Mouse (Mus musculus) c-Kit-positive CD71-negative TER-119-negative erythroid progenitor cells, embryonic 14.5 days (primary cell): ENCODE results near the gene Vezt.

Experiments used
- DNase-seq: peaks from one replicate; pipeline ENCODE4 v3.0.0-alpha.2; 2013; ENCODE audit warnings: low read depth

Vezt gene

GRCm38 (mm10) chr10:94037596-94037995 is 2.0 kb upstream of the Vezt start:
- DNase-seq, result no peak

DNA sequence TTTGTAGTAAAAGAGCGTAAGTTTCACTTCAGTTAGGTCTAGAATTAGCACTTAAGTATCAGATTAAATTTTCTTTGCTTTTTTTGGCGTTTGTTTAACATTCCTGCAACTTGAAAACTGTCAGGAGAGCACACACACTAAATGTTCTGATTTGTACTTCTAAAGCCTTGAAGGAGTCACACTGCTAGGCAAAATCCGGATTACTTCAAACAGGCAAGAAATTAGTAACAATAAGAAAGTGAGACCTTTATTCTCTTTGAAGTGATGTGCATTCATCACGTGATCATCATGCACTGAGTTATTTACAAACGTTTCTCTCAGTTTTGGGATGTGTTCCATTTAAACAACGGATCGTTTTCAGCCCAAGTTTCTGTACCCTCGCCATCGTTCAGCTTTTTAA is 1.6 kb upstream of the Vezt start:
- no peak for DNase-seq

DNA sequence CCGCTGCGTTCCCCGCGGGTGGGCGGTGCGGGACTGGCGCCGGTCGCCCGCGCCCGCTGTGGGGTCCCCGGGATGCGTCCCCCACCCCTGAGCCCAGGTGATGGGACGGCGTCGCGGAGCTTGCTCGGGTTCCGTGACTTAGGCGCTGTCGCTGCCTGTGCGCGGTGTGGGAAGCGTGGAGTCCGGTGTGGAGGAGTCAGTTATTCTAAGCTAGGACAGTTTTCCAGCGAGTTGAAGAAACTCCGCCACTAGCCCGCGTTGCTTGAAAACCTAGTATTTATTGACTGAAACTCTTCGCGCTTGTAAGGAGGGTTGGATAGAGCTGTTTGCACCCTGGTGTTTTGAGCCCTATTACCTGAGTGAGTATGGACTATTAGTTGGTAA is 750 bp upstream of the Vezt start:
- DNase-seq, result no peak

GRCm38 (mm10) chr10:94034876-94035657 is 550 bp downstream of the Vezt start:
- no peak for DNase-seq

GRCm38 (mm10) chr10:94031164-94031563 is 4.5 kb downstream of the Vezt start:
- no peak for DNase-seq

DNA sequence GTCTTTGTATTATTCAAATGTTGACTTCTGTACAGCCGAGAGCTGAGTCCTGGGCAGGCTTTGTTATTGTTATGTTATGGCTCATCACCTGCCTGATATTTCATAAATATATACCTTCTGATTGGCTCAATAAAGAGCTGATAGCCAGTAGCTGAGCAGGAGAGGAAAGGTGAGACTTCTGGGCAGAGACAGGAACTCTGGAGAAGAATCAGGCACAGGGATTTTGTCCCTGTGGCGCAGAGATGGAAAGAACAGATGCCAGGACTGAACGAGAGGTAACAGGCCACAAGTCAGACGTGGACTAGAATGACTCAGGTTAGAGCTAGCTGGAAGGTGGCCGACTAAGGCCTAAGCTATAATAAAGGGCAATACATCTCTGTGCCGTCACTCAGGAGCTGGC is 7.1 kb downstream of the Vezt start:
- no peak for DNase-seq

GRCm38 (mm10) chr10:94025079-94025478 is 10.5 kb downstream of the Vezt start:
- no peak for DNase-seq

DNA sequence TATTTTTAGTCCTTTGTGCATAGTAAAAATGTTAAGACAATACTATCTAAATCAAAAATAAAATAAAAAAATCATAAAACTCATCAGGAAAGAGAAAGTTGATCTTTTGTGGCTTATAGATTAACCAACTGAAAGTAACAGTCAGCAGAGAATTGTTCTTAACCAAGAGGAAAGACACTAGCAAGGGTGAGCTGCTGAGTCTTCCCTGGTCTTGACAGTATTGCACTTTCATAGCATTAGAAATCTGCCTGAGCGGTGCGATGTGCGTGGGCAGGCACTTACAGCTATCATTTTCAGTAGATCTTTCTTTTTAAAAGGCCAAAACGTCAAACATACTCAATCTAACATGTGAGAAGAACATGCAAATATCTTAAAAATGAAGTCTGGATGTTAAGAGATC is 14.6 kb downstream of the Vezt start:
- DNase-seq, result no peak

GRCm38 (mm10) chr10:94020587-94020986 is 15.0 kb downstream of the Vezt start:
- peak; percentile 12 for DNase-seq

GRCm38 (mm10) chr10:94017455-94017854 is 18.2 kb downstream of the Vezt start:
- DNase-seq, result no peak

DNA sequence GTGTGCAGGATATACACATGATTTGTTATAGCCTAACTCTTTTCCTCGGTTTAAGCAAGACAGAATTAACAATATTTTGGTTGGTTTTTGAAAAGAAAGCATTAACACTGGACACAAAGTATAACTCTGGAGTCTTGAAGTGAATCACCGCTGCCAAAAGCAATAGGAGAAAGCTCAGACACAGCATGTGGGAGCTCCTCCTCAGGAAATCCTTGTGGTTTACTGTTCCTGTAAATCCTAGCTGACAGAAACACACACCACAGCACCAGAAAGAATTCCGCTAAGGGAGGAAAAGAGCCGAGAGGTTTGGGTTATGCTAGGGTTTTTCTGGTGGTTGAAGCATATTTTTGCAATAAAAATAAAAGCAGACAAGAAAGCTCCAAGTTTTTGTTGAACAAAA is 21.4 kb downstream of the Vezt start:
- DNase-seq, result no peak

GRCm38 (mm10) chr10:94013196-94013595 is 22.4 kb downstream of the Vezt start:
- DNase-seq, result peak; percentile 68

DNA sequence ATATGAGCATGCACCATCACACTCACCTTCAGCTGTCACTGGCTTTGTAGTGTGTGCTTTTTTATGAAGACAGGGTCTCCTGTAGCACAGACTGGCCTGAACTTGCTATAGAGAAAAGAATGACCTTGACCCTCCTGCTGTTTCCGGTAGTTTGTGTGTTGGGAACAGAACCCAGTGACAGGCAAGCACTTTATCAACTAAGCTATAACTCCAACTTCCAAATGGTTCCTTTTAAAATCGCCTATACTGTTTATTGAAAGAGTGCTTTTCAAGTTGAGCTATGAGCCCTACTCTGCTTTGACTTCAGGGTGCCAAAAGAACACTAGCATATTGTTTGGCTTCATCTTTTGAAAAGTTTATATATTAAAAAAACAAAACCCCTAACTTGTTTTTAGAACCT is 24.6 kb downstream of the Vezt start:
- no peak for DNase-seq

DNA sequence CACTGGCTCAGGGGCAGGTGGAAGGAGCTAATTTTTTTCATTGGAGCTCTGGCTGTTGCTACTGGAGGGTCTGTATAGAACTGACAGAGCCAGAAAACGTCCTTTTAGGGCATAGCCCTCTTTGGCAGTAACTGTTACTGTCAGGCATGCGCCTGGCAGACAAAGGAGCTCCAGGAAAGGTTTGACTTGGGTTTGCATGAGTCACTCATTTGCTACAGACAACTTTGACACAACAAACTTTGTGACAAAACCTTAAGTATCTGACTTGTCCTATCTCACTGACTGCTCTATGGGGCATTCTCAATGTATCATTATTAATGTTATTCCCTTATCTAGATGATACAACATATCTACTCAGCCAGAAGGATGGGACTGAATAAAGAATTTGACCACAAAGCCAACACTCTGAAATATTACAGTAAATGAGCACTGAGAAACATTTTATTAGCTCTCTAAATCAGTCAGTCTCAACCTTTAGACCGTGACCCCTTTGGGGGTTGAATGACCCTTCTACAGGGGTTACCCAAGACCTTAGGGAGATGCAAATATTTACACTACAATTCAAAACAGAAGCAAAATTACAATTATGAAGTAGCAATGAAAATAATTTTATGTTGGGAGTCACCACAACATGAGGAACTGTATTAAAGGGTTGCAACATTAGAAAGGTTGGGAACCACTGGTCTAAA is 25.5 kb downstream of the Vezt start:
- DNase-seq, result no peak

DNA sequence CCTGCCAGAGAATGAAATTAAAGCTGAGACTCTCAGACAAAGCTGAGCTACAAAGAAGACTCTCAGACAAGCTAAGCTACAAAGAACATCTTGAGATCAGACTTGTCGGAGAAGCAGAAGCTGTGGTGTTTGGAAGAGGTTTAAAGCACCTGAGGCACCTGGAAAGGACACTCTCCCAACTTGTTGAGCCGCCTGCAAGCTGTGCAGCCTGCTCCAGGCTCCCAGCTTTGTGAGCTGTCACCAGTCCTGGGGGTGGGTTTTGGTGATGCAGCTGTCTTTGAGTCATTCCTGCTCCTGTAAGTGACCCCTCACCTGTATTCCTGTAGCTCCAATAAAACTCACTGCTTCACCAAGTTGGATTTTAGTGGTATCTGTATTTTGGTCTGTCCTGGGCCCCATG is 27.3 kb downstream of the Vezt start:
- DNase-seq, result no peak

DNA sequence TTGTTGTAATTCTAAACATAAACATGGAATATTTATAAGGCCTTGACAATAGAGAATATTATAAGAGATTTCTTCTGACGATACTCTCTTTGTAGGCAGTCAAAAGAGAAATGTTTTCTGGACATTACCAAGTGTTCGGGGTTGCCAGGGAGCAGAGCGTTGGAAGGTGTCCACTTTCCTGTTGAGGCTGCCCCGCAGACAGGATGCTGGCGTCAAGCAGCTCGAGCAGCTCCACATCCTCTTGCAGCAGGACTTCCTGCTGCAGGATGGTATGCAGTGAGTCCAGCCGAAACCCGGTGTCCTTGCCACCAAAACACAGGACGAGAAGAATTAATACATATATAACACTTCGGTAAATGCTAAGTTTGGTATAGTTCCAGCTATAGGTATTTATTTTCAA is 35.4 kb downstream of the Vezt start:
- DNase-seq, result no peak

GRCm38 (mm10) chr10:93999357-93999756 is 36.3 kb downstream of the Vezt start:
- DNase-seq, result no peak

DNA sequence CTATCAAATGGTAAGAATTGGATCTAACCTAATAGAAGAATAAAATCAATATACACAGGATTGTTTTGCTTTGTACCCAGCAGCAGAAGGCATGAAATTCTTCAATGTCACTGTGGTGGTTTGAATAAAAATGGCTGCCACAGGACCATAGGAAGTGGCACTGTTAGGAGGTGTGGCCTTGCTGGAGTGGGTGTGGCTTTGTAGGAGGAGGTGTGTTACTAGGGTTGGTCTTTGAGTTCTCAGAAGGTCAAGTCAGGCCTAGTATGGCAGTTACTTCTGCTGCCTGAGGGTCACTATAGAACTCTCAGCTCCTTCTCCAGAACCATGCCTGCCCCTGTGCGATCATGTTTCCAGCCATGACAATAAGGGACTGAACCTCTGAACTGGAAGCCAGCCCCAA is 40.5 kb downstream of the Vezt start:
- DNase-seq, result no peak

GRCm38 (mm10) chr10:93994136-93994535 is 41.5 kb downstream of the Vezt start:
- no peak for DNase-seq

- DNase-seq, result no peak
Measured at GRCm38 (mm10) chr10:93985357-93985756, 50.3 kb downstream of the Vezt start.

DNA sequence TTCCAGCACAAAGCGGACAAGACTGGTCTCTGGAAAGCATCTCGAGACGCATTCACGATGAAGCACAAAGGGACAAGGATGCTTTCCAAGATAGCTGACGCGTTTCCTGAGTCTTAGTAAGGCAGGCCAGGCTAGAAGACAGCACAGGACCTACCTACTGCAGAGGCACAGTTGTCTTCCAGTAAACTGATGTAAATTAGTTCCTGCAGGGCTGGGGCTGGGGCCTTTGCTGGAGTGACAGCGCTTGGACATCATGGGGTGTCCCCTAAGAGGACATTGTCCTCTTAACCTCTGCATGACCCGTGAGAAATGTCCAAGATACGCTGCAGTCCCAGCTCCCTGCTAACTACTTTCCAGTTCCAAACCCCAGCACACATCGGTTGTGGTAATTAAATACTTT is 66.3 kb downstream of the Vezt start:
- no peak for DNase-seq

DNA sequence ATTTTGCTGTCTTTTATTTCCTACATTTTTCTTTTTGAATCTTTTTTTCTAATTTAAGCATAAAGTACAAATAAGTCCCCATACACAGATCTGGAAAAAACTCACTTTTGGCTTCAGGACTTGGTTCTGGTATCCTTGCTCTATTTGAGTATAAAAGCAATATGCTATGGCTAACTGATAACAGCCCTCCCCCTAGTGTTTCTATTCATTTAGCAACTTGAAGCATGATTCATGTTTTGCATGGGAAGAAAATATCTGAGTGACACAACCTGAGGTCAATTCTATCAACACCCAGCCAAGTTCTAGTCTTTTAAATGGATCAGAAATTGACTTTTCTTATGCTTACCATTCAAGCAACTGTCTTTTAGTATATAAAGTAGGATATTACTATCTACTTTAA is 68.1 kb downstream of the Vezt start:
- DNase-seq, result no peak

GRCm38 (mm10) chr10:93954023-93954422 is 81.6 kb downstream of the Vezt start:
- DNase-seq, result no peak

GRCm38 (mm10) chr10:93953504-93953903 is 82.1 kb downstream of the Vezt start:
- DNase-seq, result no peak
